Mouse (Mus musculus) gastrocnemius, adult 18-20 months (tissue): ENCODE measurements around the gene C130026I21Rik. TPM values are rescaled to one million over a fixed set of nuclear protein-coding genes. Genes with fewer than 3 reads are reported as not detected.

Source experiments
- microRNA-seq: library from miRNA; unstranded; fragments of <30 nt; microRNA quantifications from one replicate; pipeline ENCODE4 v1.2.0, GENCODE M21; 2021
- total RNA-seq, 2 experiments: library from RNA; stranded (reverse); gene quantifications; 2 replicates each; pipeline ENCODE4 v1.2.3; 2021

C130026I21Rik gene
- total RNA-seq, 2 experiments from 2014 or later = 0.74 TPM; not detected in 1

Small RNA genes within 50 kb of the gene (microRNA-seq; reads per million reads assigned to microRNA genes)
- not detected for gene Gm27907

Other genes with a start within 250 kb of the C130026I21Rik start
- gene Gm10553, start 170.4 kb downstream of the C130026I21Rik start, total RNA-seq = not detected
- gene A530032D15Rik, start 160.7 kb downstream of the C130026I21Rik start, total RNA-seq = under 1 TPM in 1 of 2 experiments, not detected in 1; 0.33 TPM